Mouse (Mus musculus): Measurements from ENCODE around the gene Olfr139.

Gene Olfr139

GRCm38 (mm10) chr11:74056451-74056850, at the start of gene Olfr139, which contains the start of gene Olfr399:
Gene Olfr139, minus strand, starts transcription at chr11:74056551.
Gene Olfr399, minus strand, starts transcription at chr11:74056615.
- DNase-seq (ENCODE audit: low spot score) = no peak

GRCm38 (mm10) chr11:74105066-74105465, 48.7 kb upstream of the Olfr139 start:
- no peak for DNase-seq (ENCODE audit: low spot score)

- DNase-seq (ENCODE audit: low spot score) = no peak
Observed at GRCm38 (mm10) chr11:74101507-74101906, 45.2 kb upstream of the Olfr139 start.

GRCm38 (mm10) chr11:74100724-74101123, 44.4 kb upstream of the Olfr139 start:
- no peak for DNase-seq (ENCODE audit: low spot score)

- no peak for DNase-seq (ENCODE audit: low spot score)
Observed at GRCm38 (mm10) chr11:74069655-74070054, 13.3 kb upstream of the Olfr139 start, which contains the start of gene Zfp616. Gene Zfp616, plus strand, starts transcription at chr11:74069955.

GRCm38 (mm10) chr11:74051347-74051746, 5.0 kb downstream of the Olfr139 start:
- DNase-seq (ENCODE audit: low spot score) = no peak

Measured in ovary, adult 18-20 months (tissue).